Mouse (Mus musculus) embryonic facial prominence, embryonic 12.5 days (tissue): ENCODE measurements around the gene Larp6. TPM values are rescaled to one million over a fixed set of nuclear protein-coding genes. Genes with fewer than 3 reads are reported as not detected.

ENCODE experiments used
- ATAC-seq: fragments of 200-750 bp; cut with Nextera tagmentation; 2 replicates; pipeline ENCODE4 v1.8.0; 2017; ENCODE audit not compliant: insufficient number of reproducible peaks, insufficient read depth, low FRiP score, low TSS enrichment
- H3K27ac ChIP-seq: fragments of 300-500 bp; sonication (generic); 2 replicates; pipeline ENCODE4 v1.5.1; 2016; ENCODE audit warnings: mild to moderate bottlenecking
- H3K27me3 ChIP-seq: fragments of 300-500 bp; sonication (generic); 2 replicates; pipeline ENCODE4 v1.6.1; 2016; ENCODE audit warnings: mild to moderate bottlenecking, moderate library complexity
- H3K36me3 ChIP-seq: fragments of 300-500 bp; sonication (generic); 2 replicates; pipeline ENCODE4 v1.6.1; 2016; ENCODE audit warnings: mild to moderate bottlenecking
- H3K4me1 ChIP-seq: fragments of 300-500 bp; sonication (generic); 2 replicates; pipeline ENCODE4 v1.6.1; 2016
- H3K4me2 ChIP-seq: fragments of 300-500 bp; sonication (generic); replicated peaks from 2 replicates; pipeline ENCODE4 v1.6.1; 2016; ENCODE audit warnings: mild to moderate bottlenecking, moderate library complexity
- H3K4me3 ChIP-seq: fragments of 300-500 bp; sonication (generic); 2 replicates; pipeline ENCODE4 v1.5.1; 2016; ENCODE audit warnings: mild to moderate bottlenecking
- H3K9ac ChIP-seq: fragments of 300-500 bp; sonication (generic); 2 replicates; pipeline ENCODE4 v1.6.1; 2016; ENCODE audit warnings: mild to moderate bottlenecking, moderate library complexity
- H3K9me3 ChIP-seq: fragments of 300-500 bp; sonication (generic); 2 replicates; pipeline ENCODE4 v1.6.1; 2016; ENCODE audit warnings: mild to moderate bottlenecking, moderate library complexity
- WGBS: fragments of 180-500 bp; shearing (Covaris S2); methylation state at CpG from one replicate; pipeline ENCODE4 v1.1.7; 2016; 5-methylcytosine and 5-hydroxymethylcytosine counted together
- polyA plus RNA-seq: library from polyadenylated mRNA; unstranded; fragments of >200 nt; fragmentation: Nextera tagmentation; extraction: Ambion mirVana; gene quantifications from 2 replicates; pipeline ENCODE4 v1.2.1, GENCODE M21; 2016

Larp6 gene
- 3.8 and 4.3 TPM in 2 replicates for polyA plus RNA-seq

GRCm38 (mm10) chr9:60712771-60713541 is at the start of gene Larp6:
TSS of gene Larp6 (plus strand) at chr9:60712989.
- Histone ChIP-seq H3K27me3 (no peaks in the 10 kb centered on the region), H3K27ac (no peak within 1 kb of the TSS), H3K9me3 (no peaks in the 10 kb centered on the region), H3K4me2 (peak within 1 kb of the TSS; percentile 88), H3K36me3 (no peaks in the 10 kb centered on the region), H3K9ac (peak within 1 kb of the TSS; percentile 59), H3K4me3 (peak within 1 kb of the TSS; percentile 53), H3K4me1 (peaks cover 3% of the 10 kb centered on the region; the same call in 1 of the 2 replicates)
- peak; percentile 47; the same call in 1 of the 2 replicates for ATAC-seq
- WGBS: under 1% methylated on average over 66 of the region's 66 CpGs

- H3K27me3 ChIP-seq: no peaks in the 10 kb centered on the region
- no peak for ATAC-seq
- H3K27ac ChIP-seq: no peak overlapping the region
- H3K4me3 ChIP-seq: no peak overlapping the region
- 94% methylated on average over 12 of the region's 12 CpGs for WGBS
- no peak overlapping the region for H3K9ac ChIP-seq
- no peaks in the 10 kb centered on the region for H3K9me3 ChIP-seq
- no peaks in the 10 kb centered on the region for H3K4me1 ChIP-seq
- peaks cover 17% of the 10 kb centered on the region for H3K36me3 ChIP-seq
- H3K4me2 ChIP-seq: no peak overlapping the region
These were observed 48.4 kb upstream of the Larp6 start for GRCm38 (mm10) chr9:60664385-60664784.

- Histone ChIP-seq H3K9ac (no peak overlapping the region), H3K27ac (no peak overlapping the region), H3K4me1 (no peaks in the 10 kb centered on the region), H3K4me3 (no peak overlapping the region), H3K36me3 (peaks cover 17% of the 10 kb centered on the region), H3K4me2 (no peak overlapping the region), H3K27me3 (no peaks in the 10 kb centered on the region), H3K9me3 (no peaks in the 10 kb centered on the region)
- ATAC-seq: no peak
- WGBS: 88% methylated on average over 5 of the region's 5 CpGs
These were observed 47.9 kb upstream of the Larp6 start for GRCm38 (mm10) chr9:60664866-60665265.

- Histone ChIP-seq H3K36me3 (peaks cover 17% of the 10 kb centered on the region), H3K4me3 (no peak overlapping the region), H3K27ac (no peak overlapping the region), H3K9me3 (no peaks in the 10 kb centered on the region), H3K4me1 (no peaks in the 10 kb centered on the region), H3K4me2 (no peak overlapping the region), H3K9ac (no peak overlapping the region), H3K27me3 (no peaks in the 10 kb centered on the region)
- WGBS: 92% methylated on average over 3 of the region's 3 CpGs
- ATAC-seq: no peak
These were observed 47.3 kb upstream of the Larp6 start for GRCm38 (mm10) chr9:60665535-60665934.

GRCm38 (mm10) chr9:60668886-60669285 is 43.9 kb upstream of the Larp6 start:
- Histone ChIP-seq H3K27ac (no peak overlapping the region), H3K9me3 (no peaks in the 10 kb centered on the region), H3K27me3 (no peaks in the 10 kb centered on the region), H3K4me2 (no peak overlapping the region), H3K4me1 (no peaks in the 10 kb centered on the region), H3K9ac (no peak overlapping the region), H3K4me3 (no peak overlapping the region), H3K36me3 (peaks cover 17% of the 10 kb centered on the region)
- no peak for ATAC-seq
- WGBS: 91% methylated on average over 6 of the region's 6 CpGs

- H3K36me3 ChIP-seq: peaks cover 20% of the 10 kb centered on the region
- 94% methylated on average over 6 of the region's 6 CpGs for WGBS
These were observed 40.2 kb upstream of the Larp6 start for GRCm38 (mm10) chr9:60672568-60672967.

GRCm38 (mm10) chr9:60674780-60675179 is 38.0 kb upstream of the Larp6 start:
- H3K4me2 ChIP-seq: no peak overlapping the region
- ATAC-seq: no peak
- H3K9ac ChIP-seq: no peak overlapping the region
- H3K36me3 ChIP-seq: peaks cover 27% of the 10 kb centered on the region
- no peaks in the 10 kb centered on the region for H3K27me3 ChIP-seq
- no peaks in the 10 kb centered on the region for H3K4me1 ChIP-seq
- H3K9me3 ChIP-seq: no peaks in the 10 kb centered on the region
- H3K27ac ChIP-seq: no peak overlapping the region
- no peak overlapping the region for H3K4me3 ChIP-seq

More at GRCm38 (mm10) chr9:60672568-60672967, 40.2 kb upstream of the Larp6 start:
- H3K4me3 ChIP-seq: no peak overlapping the region
- no peak for ATAC-seq
- H3K27ac ChIP-seq: no peak overlapping the region
- no peaks in the 10 kb centered on the region for H3K4me1 ChIP-seq
- H3K4me2 ChIP-seq: no peak overlapping the region
- H3K9me3 ChIP-seq: no peaks in the 10 kb centered on the region
- no peaks in the 10 kb centered on the region for H3K27me3 ChIP-seq
- no peak overlapping the region for H3K9ac ChIP-seq

GRCm38 (mm10) chr9:60676429-60676828 is 36.4 kb upstream of the Larp6 start:
- ATAC-seq: no peak
- Histone ChIP-seq H3K27ac (no peak overlapping the region), H3K9ac (no peak overlapping the region), H3K4me2 (no peak overlapping the region), H3K27me3 (no peaks in the 10 kb centered on the region), H3K4me1 (no peaks in the 10 kb centered on the region), H3K36me3 (peaks cover 39% of the 10 kb centered on the region), H3K9me3 (no peaks in the 10 kb centered on the region), H3K4me3 (no peak overlapping the region)
- 92% methylated on average over 4 of the region's 4 CpGs for WGBS

GRCm38 (mm10) chr9:60678913-60679312 is 33.9 kb upstream of the Larp6 start:
- no peak overlapping the region for H3K27ac ChIP-seq
- WGBS: 79% methylated on average over 5 of the region's 5 CpGs
- H3K4me1 ChIP-seq: no peaks in the 10 kb centered on the region
- H3K4me2 ChIP-seq: no peak overlapping the region
- H3K4me3 ChIP-seq: no peak overlapping the region
- H3K9me3 ChIP-seq: no peaks in the 10 kb centered on the region
- peaks cover 42% of the 10 kb centered on the region for H3K36me3 ChIP-seq
- no peak overlapping the region for H3K9ac ChIP-seq
- no peak for ATAC-seq
- H3K27me3 ChIP-seq: no peaks in the 10 kb centered on the region

- Histone ChIP-seq H3K27me3 (no peaks in the 10 kb centered on the region), H3K4me1 (no peaks in the 10 kb centered on the region), H3K4me2 (no peak overlapping the region), H3K4me3 (no peak overlapping the region), H3K27ac (no peak overlapping the region), H3K9me3 (no peaks in the 10 kb centered on the region), H3K36me3 (peaks cover 41% of the 10 kb centered on the region), H3K9ac (no peak overlapping the region)
- WGBS: 84% methylated on average over 3 of the region's 3 CpGs
- no peak for ATAC-seq
These were observed 31.8 kb upstream of the Larp6 start for GRCm38 (mm10) chr9:60681005-60681404.

GRCm38 (mm10) chr9:60682753-60683152 is 30.0 kb upstream of the Larp6 start:
- no peak overlapping the region for H3K9ac ChIP-seq
- no peak for ATAC-seq
- 88% methylated on average over 4 of the region's 4 CpGs for WGBS
- H3K4me3 ChIP-seq: no peak overlapping the region
- no peaks in the 10 kb centered on the region for H3K4me1 ChIP-seq
- peaks cover 32% of the 10 kb centered on the region for H3K36me3 ChIP-seq
- H3K27me3 ChIP-seq: no peaks in the 10 kb centered on the region
- H3K4me2 ChIP-seq: no peak overlapping the region
- H3K27ac ChIP-seq: no peak overlapping the region
- no peaks in the 10 kb centered on the region for H3K9me3 ChIP-seq

GRCm38 (mm10) chr9:60687415-60687814 is 25.4 kb upstream of the Larp6 start:
- 0 out of 2 replicates have a peak, but pooled peaks have one; percentile 28 for ATAC-seq
- 2% methylated on average over 7 of the region's 7 CpGs for WGBS

More at GRCm38 (mm10) chr9:60687415-60687814, 25.4 kb upstream of the Larp6 start:
- peak overlapping the region; percentile 41; the same call in 1 of the 2 replicates for H3K9ac ChIP-seq
- no peaks in the 10 kb centered on the region for H3K27me3 ChIP-seq
- peak overlapping the region; percentile 89 for H3K27ac ChIP-seq
- peaks cover 6% of the 10 kb centered on the region for H3K36me3 ChIP-seq
- H3K4me2 ChIP-seq: peak overlapping the region; percentile 57
- H3K9me3 ChIP-seq: no peaks in the 10 kb centered on the region
- H3K4me1 ChIP-seq: peaks cover 3% of the 10 kb centered on the region; the same call in 1 of the 2 replicates
- peak overlapping the region; percentile 59 for H3K4me3 ChIP-seq
